Mouse (Mus musculus): ENCODE data around the gene Smco2.
A peak's percentile ranks its signal among the peaks of the same experiment; 100 is the strongest.

Gene Smco2

GRCm38 (mm10) chr6:146899647-146900046, 49.7 kb downstream of the Smco2 start:
- no peak for DNase-seq (ENCODE audit: low read depth, low spot score)

DNA sequence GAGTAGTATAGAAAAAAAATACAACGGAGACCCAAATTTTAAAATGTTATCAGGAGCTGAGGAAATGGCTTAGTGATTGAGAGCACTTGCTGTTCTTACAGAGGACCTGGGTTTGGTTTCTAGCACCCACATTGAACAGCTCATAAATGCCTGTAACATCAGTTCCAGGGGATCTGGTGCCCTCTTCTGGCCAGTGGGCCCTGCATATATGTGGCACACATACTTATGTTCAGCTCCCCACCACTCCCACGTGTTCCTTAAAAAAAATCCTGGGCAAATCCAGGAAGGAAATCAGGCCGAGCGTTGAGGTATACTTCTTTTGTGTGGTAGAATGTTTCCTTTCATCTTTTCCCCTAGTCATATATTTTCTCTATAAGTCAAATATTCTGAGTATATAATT, 52.0 kb downstream of the Smco2 start:
- no peak for DNase-seq (ENCODE audit: low read depth, low spot score)

DNA sequence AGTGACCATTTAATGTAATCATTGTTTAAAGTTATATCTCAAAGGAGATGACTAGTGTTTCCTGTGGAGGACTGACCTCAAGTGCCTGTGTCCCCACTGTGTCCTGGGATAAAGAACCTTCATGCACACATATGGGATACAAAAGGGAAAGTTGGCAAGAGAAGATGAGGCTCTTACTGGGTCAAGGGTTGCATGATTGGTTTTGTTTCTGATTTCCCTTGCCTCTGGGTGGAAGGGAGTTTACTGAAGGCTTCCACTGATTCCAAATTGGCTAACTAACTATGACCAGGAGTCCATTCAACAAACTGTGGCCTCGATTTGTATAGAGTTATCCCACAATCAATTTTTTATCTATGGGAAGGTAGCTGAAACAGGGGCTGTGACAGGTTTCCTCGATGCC, 53.7 kb downstream of the Smco2 start:
- DNase-seq (ENCODE audit: low read depth, low spot score), result no peak

DNA sequence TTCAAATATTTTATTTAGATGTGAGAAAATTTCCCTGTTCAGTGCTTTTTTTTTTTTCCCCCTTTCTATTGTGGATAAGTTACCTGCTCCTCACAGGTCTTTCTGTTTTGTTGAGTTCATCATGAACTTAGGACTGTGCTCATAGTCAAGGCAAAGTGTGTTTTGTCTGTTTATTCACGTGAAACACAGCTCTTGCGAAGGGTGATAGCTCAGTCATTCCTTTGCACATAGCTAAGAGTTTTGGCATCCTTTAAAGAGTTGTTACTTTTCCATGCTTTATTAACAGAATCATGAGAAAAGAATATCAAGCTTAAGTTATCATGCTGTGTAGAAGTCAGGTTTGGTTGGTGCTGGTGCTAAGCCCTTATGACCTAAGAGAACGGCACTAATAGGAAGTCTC, 54.8 kb downstream of the Smco2 start:
- DNase-seq (ENCODE audit: low read depth, low spot score), result no peak

- no peak for DNase-seq (ENCODE audit: low read depth, low spot score)
Observed at GRCm38 (mm10) chr6:146906000-146906786, 56.3 kb downstream of the Smco2 start.

- no peak for DNase-seq (ENCODE audit: low read depth, low spot score)
Observed at GRCm38 (mm10) chr6:146907061-146907794, 57.3 kb downstream of the Smco2 start.

DNA sequence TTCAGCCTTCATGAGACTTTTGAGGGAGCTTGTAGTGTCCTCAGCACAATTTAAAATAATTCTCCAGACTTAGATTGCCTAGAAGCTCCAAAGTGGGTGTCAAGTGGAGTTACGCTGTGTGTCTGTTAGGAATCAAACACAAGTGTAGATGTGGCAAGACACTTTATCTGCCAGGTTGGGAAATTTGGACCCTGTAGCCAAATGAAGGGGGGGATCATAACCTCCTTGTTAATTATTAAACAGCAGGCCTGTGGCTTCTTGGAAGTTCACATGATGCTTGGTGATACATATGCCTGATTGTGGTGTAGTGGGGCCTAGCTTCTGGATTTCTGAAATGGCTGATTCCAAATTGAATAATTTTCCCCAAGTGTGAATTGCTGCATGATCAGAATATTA, 57.9 kb downstream of the Smco2 start:
- no peak for DNase-seq (ENCODE audit: low read depth, low spot score)

- peak; percentile 6 for DNase-seq (ENCODE audit: low read depth, low spot score)
Observed at GRCm38 (mm10) chr6:146908801-146909200, 58.9 kb downstream of the Smco2 start.

DNA sequence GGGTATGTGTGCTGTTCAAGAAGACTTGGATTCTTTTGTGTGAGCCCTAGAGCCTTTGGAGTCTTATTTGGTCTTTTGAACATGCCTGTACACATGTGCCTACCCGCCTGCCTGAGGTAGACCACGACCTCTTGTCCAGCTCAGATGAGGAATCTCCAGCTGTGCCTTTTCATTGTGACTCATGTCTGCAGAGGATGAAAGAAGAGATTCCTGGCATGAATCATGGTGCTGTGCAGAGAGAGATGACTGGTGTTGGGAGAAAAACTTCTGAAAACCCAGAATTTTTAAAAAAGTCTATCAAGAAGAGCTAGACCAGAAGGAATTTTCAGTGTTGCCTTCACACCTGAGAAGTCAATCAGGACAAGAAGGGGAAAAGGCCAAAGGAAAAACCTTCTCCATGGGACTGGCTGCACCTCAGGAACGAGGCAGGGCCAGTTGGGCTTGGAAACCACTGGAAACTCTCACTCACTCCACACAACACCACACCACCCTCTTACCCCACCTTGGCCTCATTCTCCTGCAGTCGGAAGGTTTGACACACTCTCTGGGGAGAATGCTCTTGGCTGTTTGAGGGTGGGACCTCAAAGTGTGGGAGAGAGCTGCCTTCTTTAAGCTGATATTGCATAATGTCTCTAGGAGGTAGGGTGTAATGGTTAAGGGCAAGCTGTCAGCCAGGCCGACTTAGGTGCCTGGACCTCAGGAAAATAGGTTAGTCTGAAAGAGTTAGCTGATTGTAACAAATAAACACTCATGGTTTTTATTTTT, 60.0 kb downstream of the Smco2 start:
- no peak for DNase-seq (ENCODE audit: low read depth, low spot score)

DNA sequence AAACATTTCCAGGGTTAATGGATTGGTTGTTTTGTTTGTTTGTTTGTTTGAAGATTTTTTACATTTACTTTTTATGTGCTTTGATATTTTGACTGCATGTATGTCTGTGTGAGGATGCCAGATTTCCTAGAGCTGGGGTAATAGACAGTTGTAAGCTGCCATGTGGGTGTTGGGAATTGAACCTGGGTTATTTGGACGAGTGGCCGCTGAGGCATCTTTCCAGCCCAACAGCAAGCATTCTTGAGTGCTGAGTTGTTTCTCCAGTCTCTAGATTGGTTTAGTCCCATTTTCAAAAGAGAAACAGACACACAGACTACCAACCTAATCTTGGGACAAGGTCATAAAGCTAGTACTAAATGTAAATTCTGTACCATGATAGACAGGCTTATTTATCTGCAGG, 60.9 kb downstream of the Smco2 start:
- no peak for DNase-seq (ENCODE audit: low read depth, low spot score)

- DNase-seq (ENCODE audit: low read depth, low spot score), result no peak
Observed at GRCm38 (mm10) chr6:146912835-146913488, 63.1 kb downstream of the Smco2 start.

GRCm38 (mm10) chr6:146913489-146914198, 63.7 kb downstream of the Smco2 start:
- no peak for DNase-seq (ENCODE audit: low read depth, low spot score)

DNA sequence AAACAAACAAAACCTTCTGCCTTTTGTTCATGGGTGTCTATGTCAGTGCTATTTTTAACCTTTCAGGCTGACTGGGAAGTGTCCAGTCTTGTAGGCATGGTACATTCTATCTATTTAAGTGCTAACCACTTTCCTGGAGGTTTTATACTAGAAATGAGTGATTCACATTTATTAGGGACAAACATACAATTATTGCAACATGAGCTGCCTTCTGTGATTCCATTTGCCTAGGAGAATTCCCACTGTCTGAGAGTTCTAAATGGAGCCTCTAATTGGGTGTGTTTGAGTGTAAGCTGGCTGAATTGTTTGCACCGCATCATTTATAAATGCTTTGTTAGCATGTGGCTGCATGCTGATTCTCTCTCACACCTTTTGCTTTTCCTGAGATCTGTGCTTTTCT, 65.9 kb downstream of the Smco2 start:
- no peak for DNase-seq (ENCODE audit: low read depth, low spot score)

- DNase-seq (ENCODE audit: low read depth, low spot score), result no peak
Observed at GRCm38 (mm10) chr6:146917396-146917795, 67.5 kb downstream of the Smco2 start.

GRCm38 (mm10) chr6:146918341-146918740, 68.4 kb downstream of the Smco2 start:
- no peak for DNase-seq (ENCODE audit: low read depth, low spot score)
